Mouse (Mus musculus): ENCODE data around the gene Thsd7b.
A peak's percentile ranks its signal among the peaks of the same experiment; 100 is the strongest.
"Not testable (repeated sequence)": the region's sequence is repeated elsewhere in the genome, so short reads cannot be mapped to it uniquely, and the experiment has no call there.

Thsd7b gene

DNA sequence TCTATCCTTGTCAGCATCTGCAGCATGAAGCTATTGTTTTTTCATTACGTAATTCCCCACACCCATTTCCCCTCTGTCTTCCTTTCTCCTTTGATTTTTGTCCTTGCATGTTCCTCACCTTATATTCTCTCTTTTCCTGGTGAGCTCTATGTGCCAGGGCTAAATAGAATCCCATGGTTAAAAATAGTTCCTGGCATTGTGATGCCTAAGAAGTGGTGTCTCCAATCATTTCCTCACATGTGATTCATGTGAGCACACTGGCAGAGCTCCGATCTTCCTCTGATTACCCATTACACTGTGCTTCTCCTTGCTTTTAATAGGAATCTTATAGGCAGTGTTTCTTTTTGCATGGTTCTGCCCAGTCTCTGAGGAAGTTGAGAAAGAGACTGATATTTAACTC, 826.1 kb downstream of the Thsd7b start:
- DNase-seq (ENCODE audit: extremely low spot score) = no peak

DNA sequence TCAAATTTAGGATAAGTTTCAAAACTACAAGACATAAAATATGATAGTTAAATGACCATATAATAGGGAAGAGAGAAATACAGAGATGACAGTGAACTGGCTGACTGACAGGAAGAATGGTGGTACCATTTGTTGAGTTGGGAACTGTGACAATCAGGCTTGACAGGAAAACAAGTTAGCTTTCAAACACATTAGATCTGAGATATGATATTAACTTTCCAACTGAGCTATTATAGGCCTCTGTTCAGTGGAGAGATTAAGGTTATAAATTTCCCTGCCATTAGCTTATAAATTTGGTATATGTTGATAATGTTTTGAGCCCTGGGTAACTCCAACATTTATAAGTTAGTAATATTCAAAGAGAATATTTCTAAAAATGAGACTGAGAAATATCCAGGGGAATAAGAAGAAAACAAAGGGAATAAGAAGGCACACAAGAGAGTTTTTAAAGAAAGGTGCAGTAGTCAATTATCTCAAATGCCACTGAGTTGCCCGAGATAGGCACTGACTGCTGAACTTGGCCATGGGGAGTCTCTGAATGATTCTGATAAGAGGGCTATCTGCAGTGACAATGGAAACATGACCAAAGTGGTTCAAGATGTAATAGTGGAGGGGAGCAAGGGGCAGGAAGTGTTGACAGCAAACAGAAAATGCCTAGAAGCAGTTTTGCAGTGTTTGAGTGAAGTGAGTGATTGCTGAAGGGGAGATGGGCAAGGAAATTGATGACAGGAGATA, 839.6 kb downstream of the Thsd7b start:
- DNase-seq (ENCODE audit: extremely low spot score) = no peak

DNA sequence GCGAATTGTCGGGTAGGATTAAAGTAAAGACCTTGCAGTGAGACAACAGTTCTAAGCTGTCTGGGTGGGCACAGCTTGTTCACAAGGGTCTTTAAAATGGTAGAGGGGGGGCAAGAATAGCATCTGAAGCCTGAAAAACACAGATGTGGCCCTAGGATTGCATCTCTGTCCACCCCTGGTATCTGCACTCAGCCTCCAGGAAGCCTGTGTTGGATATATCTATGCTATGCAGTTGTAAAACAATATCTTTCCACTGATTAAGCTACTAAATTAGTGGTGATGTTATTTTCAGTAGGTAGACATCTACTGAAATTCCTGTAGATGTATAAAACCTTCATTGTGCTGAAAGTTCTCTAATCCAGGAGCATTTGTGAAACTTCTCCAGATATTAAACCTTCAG, 840.4 kb downstream of the Thsd7b start:
- no peak for DNase-seq (ENCODE audit: extremely low spot score)

DNA sequence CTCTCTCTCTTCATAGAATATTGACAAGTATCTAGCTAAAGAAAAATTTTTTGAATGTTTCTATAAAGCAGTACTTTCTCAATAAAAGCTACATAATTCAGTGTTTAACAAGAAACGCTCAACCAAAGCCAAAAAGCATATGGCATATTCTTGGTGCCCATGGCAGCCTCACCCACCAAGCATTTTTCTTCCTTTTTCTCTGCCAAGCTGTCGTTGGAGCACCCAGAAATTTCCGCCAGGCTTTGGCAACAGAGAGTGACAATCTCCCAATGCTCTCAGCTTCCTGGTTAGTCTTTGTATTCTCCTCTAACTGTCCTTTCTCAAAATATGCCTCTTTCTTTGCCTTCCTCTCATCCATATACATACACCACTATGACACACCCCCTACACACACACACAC, 857.8 kb downstream of the Thsd7b start:
- no peak for DNase-seq (ENCODE audit: extremely low spot score)

DNA sequence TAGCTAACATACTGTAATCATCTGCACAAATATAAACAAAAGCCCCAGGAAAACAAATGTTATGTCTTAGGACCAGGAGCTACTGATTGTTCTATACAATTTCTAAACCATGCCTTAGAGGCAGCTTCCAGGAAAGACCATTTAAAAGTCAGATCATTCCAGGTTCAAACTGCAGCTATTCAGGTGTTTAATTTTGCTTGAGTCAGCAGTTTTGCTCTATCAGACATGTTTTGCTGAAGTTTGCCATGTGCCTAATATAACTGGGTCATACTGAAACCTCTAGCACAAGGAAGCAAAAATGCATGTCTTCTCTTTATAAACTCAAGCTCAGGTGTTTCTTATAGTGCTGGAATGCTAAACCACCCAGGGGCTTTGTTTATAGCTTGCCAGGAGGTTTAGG, 893.1 kb downstream of the Thsd7b start:
- DNase-seq (ENCODE audit: extremely low spot score) = no peak

DNA sequence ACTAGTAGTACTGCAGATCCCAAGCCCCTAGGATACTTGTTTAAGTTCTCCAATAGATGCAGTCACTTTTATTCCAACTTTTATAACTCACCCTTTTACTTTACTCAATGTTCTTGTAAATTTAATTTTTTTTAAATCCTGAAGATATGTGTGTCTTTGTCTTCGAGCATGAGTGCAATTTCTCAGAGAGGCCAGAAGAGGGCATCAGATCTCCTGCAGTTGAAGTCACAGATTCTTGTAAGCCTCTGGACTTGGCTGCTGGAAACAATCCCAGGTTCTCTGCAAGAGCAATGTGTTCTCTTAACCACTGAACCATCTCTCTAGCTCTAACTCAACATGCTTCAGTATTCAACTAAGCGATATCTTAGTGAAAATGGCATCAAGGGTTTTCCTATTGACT, 894.2 kb downstream of the Thsd7b start:
- DNase-seq (ENCODE audit: extremely low spot score) = peak; percentile 13

DNA sequence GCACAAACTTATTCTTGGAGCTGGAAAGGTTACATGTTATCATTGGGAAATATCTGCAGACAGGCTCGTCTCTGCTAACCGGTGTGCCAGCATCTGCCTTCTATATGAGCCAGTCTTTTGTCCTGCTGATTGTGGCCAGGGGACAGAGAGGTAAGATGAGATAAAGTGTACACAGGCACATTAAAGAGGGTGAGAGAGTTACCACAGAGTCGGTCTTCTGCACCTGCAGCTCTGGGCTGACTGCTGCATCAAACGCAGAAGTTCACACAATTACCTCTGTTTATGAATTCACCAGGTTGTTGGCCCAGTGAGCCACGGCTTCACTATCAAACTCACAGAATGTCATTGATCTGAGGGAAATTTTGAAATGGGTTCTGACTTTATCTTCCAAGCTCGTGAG, 896.8 kb downstream of the Thsd7b start:
- DNase-seq (ENCODE audit: extremely low spot score) = no peak

DNA sequence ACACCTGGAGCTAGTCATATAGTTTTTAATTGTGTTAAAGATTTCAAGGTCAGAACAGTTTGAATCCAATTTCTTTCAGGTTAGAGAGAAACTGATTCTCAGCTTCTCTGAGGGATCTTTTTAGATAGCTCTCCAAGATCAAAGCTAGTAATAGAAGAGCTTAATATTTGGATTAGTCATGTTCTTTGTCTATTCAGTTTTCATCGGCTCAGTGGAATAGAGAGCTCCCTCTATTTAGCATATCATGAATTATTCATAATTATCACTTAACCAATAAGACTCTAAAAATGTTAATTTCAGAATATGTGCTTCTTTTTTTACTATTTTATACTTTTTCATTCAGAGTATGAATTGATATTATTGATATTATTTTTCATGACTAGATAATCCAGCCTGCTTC, 897.2 kb downstream of the Thsd7b start:
- no peak for DNase-seq (ENCODE audit: extremely low spot score)

DNA sequence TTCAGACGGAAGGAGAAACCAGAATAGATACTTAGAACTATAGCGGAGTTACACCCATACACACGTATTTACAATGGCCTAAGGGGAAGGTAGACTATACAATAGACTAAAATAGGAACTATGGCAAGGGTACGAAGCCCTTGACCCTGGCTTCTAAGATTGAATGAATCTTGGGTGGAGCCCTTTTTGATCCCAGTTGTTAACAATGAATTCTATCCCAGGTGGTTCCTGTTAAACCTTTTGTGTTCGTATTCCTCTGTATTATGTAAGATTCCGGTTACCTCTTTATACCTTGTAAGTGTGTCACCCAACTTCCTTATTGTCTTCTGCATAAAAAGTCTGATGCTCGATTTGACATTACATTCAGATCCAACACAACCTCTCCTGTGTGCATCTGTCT, 913.7 kb downstream of the Thsd7b start:
- DNase-seq (ENCODE audit: extremely low spot score) = not testable (repeated sequence)

DNA sequence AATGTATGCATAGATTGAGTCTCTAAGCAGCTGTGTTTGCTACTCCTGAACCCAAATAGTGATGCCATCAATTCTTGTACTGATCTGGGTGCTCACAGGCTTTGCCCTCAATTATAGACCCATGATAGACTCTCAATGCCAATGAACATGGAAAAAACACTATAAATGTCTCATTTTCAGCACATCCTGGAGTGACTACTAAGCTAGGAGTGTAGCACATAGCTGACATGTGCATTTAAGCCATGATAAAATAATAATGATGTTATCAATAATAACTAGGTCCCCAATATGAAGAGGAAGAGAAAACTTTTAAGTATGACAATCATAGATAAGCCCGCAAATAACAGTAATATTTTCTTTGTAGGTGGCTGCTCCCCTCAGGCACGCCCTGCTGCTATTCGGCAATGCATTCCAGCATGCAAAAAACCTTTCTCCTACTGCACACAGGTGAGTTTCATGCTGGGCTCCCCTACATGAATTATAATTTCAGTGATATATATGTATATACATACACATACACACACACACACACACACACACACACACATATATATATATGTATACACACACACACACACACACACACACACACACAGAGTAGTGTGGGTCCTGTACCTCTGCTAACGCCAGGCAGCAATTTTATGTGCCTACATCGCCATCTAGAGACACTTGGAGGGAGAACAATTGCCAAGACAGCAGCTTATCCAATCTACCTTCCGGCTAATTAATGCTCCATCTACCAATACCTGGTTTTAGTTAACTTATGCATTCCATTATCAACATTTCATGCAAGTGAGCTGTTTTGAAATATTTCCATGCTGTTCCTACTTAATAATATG, 919.3 kb downstream of the Thsd7b start:
- peak; percentile 25 for DNase-seq (ENCODE audit: extremely low spot score)

DNA sequence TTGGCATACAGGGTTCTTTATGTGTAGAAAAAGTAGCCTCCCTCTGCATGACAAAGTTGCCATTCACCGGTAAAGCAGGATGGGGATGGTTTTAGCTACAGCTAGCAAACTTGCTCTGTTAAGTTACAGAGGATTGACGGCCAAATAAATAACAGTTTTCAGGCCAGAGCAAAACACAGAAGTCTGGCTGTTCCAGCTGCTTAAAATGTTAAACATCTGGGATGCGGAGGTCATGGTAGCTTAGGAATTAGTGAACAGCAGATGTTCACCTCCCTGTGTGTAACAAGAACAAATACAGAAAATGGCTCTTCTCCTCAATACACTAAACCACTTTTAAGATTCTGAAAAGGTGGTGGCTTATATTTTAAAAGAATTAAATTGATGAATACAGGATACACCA, 944.3 kb downstream of the Thsd7b start:
- DNase-seq (ENCODE audit: extremely low spot score) = no peak

DNA sequence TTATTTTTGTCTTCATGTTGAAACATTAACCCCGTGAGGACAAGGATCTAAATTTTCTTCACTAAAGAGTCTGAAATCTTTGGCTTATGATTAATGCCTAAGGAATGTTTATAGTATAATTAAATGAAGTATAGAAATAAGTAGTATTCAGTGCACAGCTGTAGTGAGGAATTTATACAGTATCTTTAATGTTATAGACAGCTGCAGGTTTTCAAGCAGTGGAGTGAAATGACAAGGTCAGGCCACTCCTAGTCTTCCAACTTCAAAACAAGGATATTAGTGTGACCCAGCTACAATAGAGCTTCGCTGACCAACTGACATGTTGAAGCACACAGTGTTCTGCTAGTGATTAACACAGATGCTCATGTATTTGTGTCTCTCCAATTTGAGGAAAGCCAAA, 949.8 kb downstream of the Thsd7b start:
- no peak for DNase-seq (ENCODE audit: extremely low spot score)

DNA sequence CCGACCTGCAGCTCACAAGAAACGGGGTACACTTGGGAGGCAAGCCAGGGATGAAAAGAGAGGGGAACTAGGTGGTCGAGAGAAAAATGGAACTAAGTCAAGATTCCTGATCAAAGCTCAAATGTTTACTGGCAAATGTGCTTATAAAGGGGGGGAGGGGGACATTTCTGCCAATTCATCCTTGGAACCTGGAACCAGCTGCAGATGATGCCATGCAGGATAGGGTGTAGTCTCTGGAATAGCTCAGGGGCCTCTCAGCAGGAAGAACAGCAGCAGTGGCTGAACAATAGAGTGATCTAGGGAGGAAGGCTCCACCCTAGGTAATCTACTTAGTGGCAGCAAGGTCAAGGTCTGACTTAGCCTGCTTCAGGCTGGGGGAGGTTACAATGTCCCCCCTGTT, 972.5 kb downstream of the Thsd7b start:
- no peak for DNase-seq (ENCODE audit: extremely low spot score)

DNA sequence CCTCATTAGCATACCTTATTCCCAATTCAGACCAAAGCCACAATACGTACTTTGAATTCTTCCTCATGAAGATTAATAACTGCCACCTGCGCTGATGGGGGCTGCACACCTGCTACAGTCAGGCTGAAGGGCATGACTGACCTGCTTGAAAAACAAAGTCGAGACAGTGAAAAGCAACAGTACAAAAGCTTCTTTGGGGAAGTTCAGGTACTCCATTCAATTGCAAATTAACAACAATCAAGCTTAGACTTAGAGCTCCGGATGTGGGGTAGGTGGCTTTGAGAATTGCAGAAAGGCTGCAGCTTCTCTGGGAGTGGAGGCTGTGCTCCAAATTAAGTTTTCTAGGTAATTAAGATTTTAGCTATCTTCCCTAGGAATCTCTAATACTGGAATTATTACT, 973.2 kb downstream of the Thsd7b start:
- not testable (repeated sequence) for DNase-seq (ENCODE audit: extremely low spot score)

DNA sequence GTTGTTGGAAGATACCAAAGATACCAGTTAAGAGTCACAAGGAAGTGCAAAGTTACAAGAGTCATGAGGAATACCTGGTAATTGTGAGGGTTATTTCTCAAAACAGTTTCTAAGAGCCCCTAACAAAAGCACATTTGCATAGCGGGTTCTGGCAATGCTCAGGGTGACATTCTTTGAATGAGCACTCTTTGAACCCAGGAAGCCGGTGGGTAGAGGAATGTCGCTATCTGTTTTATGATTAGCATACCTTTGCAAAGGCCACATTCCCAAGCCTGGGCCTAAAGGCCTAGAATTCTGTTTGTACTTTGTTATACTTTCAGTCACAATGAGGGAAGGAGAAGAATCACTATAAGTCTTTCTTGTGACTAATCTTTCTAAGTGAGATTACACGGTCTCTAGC, 973.8 kb downstream of the Thsd7b start:
- DNase-seq (ENCODE audit: extremely low spot score) = not testable (repeated sequence)

DNA sequence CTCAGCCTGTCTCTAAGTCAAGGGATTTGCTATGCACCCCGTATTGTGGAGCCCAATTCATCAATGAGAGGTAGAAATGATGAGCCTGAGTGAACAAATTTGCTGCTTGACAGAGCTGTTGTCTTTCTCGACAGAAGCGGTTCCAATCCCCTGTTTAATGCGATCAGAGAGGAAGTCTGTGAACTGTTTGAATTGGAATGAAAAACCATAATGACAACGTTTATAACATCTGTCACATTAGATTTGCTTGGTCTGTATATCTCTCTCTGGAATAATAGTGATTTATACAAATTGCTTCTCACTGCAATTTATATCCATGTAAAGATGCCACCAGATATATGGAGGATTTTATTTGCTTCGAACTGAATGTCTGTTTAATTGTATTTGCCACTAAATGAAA, 988.9 kb downstream of the Thsd7b start:
- DNase-seq (ENCODE audit: extremely low spot score) = no peak
